Mouse (Mus musculus) adipose tissue, adult 10 weeks (tissue): ENCODE data around the gene Ccdc82. TPM values are rescaled to one million over a fixed set of nuclear protein-coding genes. Genes with fewer than 3 reads are reported as not detected.

ENCODE experiments used
- polyA plus RNA-seq: library from polyadenylated mRNA; stranded (reverse); fragments of 350-450 nt; fragmentation: Illumina TruSeq; extraction: RNeasy Lipid Tissue Mini Kit (QIAGEN cat#74804); gene quantifications from one replicate; pipeline ENCODE4 v1.2.3, GENCODE M21; 2014; ENCODE audit warnings: low read depth, low replicate concordance

Gene Ccdc82
- 18.4 TPM for polyA plus RNA-seq

DNA sequence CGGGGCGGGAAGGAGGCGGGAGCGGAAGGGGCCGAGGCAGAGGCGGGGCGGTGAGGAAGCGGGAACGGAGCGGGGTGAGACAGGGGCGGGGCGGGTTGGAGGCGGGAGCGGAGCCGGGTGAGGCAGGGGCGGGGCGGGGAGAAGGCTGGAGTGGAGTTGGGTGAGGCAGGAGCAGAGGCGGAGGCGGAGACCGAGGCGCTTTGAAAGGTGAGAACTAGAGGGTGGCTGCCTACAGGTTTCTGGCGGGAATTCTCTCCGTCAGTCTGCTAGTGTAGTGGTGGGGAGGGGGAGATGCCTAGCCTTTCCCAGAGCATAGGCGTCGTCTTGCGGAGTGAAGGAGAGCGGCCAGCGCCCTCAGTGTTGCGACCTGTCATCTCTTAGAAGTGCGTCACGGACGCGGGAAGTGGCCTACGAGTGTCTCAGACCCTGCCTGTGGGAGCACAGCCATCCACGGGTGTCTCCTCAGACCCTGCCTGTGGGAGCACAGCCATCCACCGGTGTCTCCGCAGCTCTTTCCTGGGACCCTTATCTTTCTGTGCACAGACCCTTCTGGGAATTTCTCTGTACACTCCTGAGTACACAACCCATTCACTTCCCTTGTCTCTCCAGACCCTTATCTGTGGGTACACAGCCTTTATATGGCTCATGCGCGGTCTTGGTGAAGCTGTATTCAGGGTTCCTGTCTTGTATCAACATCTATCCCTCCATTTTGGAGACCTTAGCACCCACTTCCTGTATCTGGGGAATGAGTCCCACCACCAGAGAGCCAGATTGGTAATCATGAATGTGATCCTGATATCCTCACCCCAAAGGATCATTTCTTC is at the start of gene Ccdc82:
Gene Ccdc82, plus strand, starts transcription at position 141 of the 824 bp plus-strand sequence.

GRCm38 (mm10) chr9:13245481-13245880 is 1.3 kb upstream of the Ccdc82 start, which contains the start of gene Jrkl:
TSS of gene Jrkl (minus strand) at chr9:13245829.

GRCm38 (mm10) chr9:13297668-13298512 is 51.1 kb downstream of the Ccdc82 start, which contains the start of gene Maml2:
TSS of gene Maml2 (plus strand) at chr9:13297957.

Other genes starting within 250 kb of the Ccdc82 start
- 8.7 TPM for gene Jrkl, start 1.1 kb upstream of the Ccdc82 start, polyA plus RNA-seq
- 6.6 TPM for gene Maml2, start 51.0 kb downstream of the Ccdc82 start, polyA plus RNA-seq
- gene Gm17571, start 199.8 kb downstream of the Ccdc82 start, polyA plus RNA-seq = not detected